Comparison of ENCODE assay signal across 12 mouse cellular contexts in genomic region chr2:4545261-4545660, GRCm38 (mm10).
"Had no signal": no experiment of that assay in that cellular context is flagged by ENCODE, and none has a peak within 500 bp of the region (broad histone marks: within the 10 kb centered on the region; RNA-seq: fewer than 3 reads in every experiment).

No protein-coding gene starts in this region.

- DNase-seq: kidney, adult 8-10 months; kidney, postnatal 25 days; lung, postnatal 14 days; right cerebral cortex, postnatal 14 days had no signal

- H3K9me3 ChIP-seq: limb, embryonic 10.5 days; liver, embryonic 12.5 days; lung, embryonic 15.5 days; neural tube, embryonic 13.5 days; stomach, embryonic 15.5 days had no signal

- H3K9ac ChIP-seq: liver, embryonic 12.5 days; lung, embryonic 15.5 days; neural tube, embryonic 13.5 days; stomach, embryonic 15.5 days had no signal

- H3K27me3 ChIP-seq: lung, embryonic 15.5 days; neural tube, embryonic 13.5 days; stomach, embryonic 15.5 days had no signal

- ATAC-seq: intestine, postnatal 0 days; liver, embryonic 12.5 days had no signal

- H3K4me2 ChIP-seq: liver, embryonic 12.5 days; lung, embryonic 15.5 days; midbrain, embryonic 11.5 days; neural tube, embryonic 13.5 days; stomach, embryonic 15.5 days had no signal

- H3K4me3 ChIP-seq: left cerebral cortex, adult 2 months; limb, embryonic 10.5 days; liver, embryonic 12.5 days; lung, embryonic 15.5 days; neural tube, embryonic 13.5 days; stomach, embryonic 15.5 days had no signal

- H3K36me3 ChIP-seq: liver, embryonic 12.5 days; lung, embryonic 15.5 days; stomach, embryonic 15.5 days had no signal

- H3K27ac ChIP-seq: left cerebral cortex, adult 2 months; limb, embryonic 10.5 days; liver, embryonic 12.5 days; lung, embryonic 15.5 days; neural tube, embryonic 13.5 days; stomach, embryonic 15.5 days had no signal
